Mouse (Mus musculus) megakaryocyte-erythroid progenitor cell, adult 5 weeks (primary cell): ENCODE data around the gene Tubb2a. TPM values are rescaled to one million over a fixed set of nuclear protein-coding genes. Genes with fewer than 3 reads are reported as not detected.

ENCODE experiments used
- polyA plus RNA-seq: library from polyadenylated mRNA; stranded (reverse); fragments of >175 nt; gene quantifications from 2 replicates; pipeline ENCODE4 v1.2.3, GENCODE M21; 2012

The Tubb2a gene
- polyA plus RNA-seq = 19.7 and 22.8 TPM in 2 replicates

GRCm38 (mm10) chr13:34077492-34078271 lies at the start of gene Tubb2a:
Tubb2a (minus strand) TSS chr13:34078007.

GRCm38 (mm10) chr13:34037172-34038055 lies 40.4 kb downstream of the Tubb2a start, which contains the start of gene Bphl:
Bphl (plus strand) TSS chr13:34037597.

Other genes starting within 250 kb of the Tubb2a start
- gene Serpinb6e, start 234.6 kb downstream of the Tubb2a start, polyA plus RNA-seq = not detected in 2 replicates
- not detected in 2 replicates for gene Serpinb6c, start 172.3 kb downstream of the Tubb2a start, polyA plus RNA-seq
- gene Nqo2, start 113.3 kb downstream of the Tubb2a start, polyA plus RNA-seq = 1.6 and 1.9 TPM in 2 replicates
- gene Ripk1, start 75.6 kb downstream of the Tubb2a start, polyA plus RNA-seq = 10.1 and 11.1 TPM in 2 replicates
- gene Serpinb6a, start 75.2 kb downstream of the Tubb2a start, polyA plus RNA-seq = 5.8 and 6.0 TPM in 2 replicates
- 22.5 and 26.9 TPM in 2 replicates for gene Bphl, start 40.4 kb downstream of the Tubb2a start, polyA plus RNA-seq
- 1.2 and 1.3 TPM in 2 replicates for gene Tubb2b, start 52.5 kb upstream of the Tubb2a start, polyA plus RNA-seq
- gene Psmg4, start 85.0 kb upstream of the Tubb2a start, polyA plus RNA-seq = 50.6 and 51.4 TPM in 2 replicates